Mouse (Mus musculus) midbrain, embryonic 11.5 days (tissue): ENCODE measurements at regions not wholly inside any gene's neighbourhood (a gene's known extent, or its start where the extent isn't known, plus 50 kb on each side); places are given as distances from the start of the nearest gene placed in this dataset.

Experiments
- ATAC-seq: fragments of 200-750 bp; cut with Nextera tagmentation; 2 replicates; pipeline ENCODE4 v1.8.0; 2017; ENCODE audit warnings: moderate TSS enrichment, moderate library complexity; ENCODE audit not compliant: low FRiP score
- DNase-seq: peaks from one replicate; pipeline ENCODE4 v3.0.0; 2015; ENCODE audit warnings: low spot score; ENCODE audit errors: missing footprints
- H3K27ac ChIP-seq: fragments of 300-500 bp; sonication (generic); 2 replicates; pipeline ENCODE4 v1.5.1; 2014; ENCODE audit warnings: low read depth, low read length
- H3K27me3 ChIP-seq: fragments of 300-500 bp; sonication (generic); 2 replicates; pipeline ENCODE4 v1.6.1; 2014; ENCODE audit warnings: mild to moderate bottlenecking, low read length, moderate library complexity, mixed read lengths; ENCODE audit not compliant: control insufficient read depth, insufficient read depth
- H3K36me3 ChIP-seq: fragments of 300-500 bp; sonication (generic); 2 replicates; pipeline ENCODE4 v1.6.1; 2014; ENCODE audit warnings: mild to moderate bottlenecking, low read length, moderate library complexity, mixed read lengths; ENCODE audit not compliant: control insufficient read depth, insufficient read depth
- H3K4me1 ChIP-seq: fragments of 300-500 bp; sonication (generic); 2 replicates; pipeline ENCODE4 v1.6.1; 2014; ENCODE audit warnings: low read length; ENCODE audit not compliant: control insufficient read depth, insufficient read depth
- H3K4me2 ChIP-seq: fragments of 300-500 bp; sonication (generic); 2 replicates; pipeline ENCODE4 v1.6.1; 2014; ENCODE audit warnings: mild to moderate bottlenecking, moderate library complexity
- H3K4me3 ChIP-seq: fragments of 300-500 bp; sonication (generic); 2 replicates; pipeline ENCODE4 v1.5.1; 2014; ENCODE audit warnings: low read depth, low read length
- H3K9ac ChIP-seq: fragments of 300-500 bp; sonication (generic); 2 replicates; pipeline ENCODE4 v1.6.1; 2014; ENCODE audit warnings: low read length
- H3K9me3 ChIP-seq: fragments of 300-500 bp; sonication (generic); 2 replicates; pipeline ENCODE4 v1.6.1; 2016; ENCODE audit warnings: low read length; ENCODE audit not compliant: control insufficient read depth
- WGBS: fragments of 180-500 bp; shearing (Covaris S2); extraction: QIAGEN DNeasy Blood & Tissue Kit; methylation state at CpG from one replicate; pipeline ENCODE4 v1.1.7; 2014; 5-methylcytosine and 5-hydroxymethylcytosine counted together

GRCm38 (mm10) chr13:114643521-114643920 is 174.5 kb upstream of the Mocs2 start:
- H3K9me3 ChIP-seq = no peaks in the 10 kb centered on the region
- H3K27ac ChIP-seq = no peak overlapping the region
- H3K27me3 ChIP-seq = no peaks in the 10 kb centered on the region
- no peaks in the 10 kb centered on the region for H3K36me3 ChIP-seq
- H3K9ac ChIP-seq = no peak overlapping the region
- no peak overlapping the region for H3K4me2 ChIP-seq
- no peak for ATAC-seq
- DNase-seq = peak; percentile 89
- H3K4me1 ChIP-seq = peaks cover 8% of the 10 kb centered on the region
- H3K4me3 ChIP-seq = no peak overlapping the region
- WGBS = 39% methylated on average over 11 of the region's 11 CpGs

GRCm38 (mm10) chr13:114654267-114654666 is 163.8 kb upstream of the Mocs2 start:
- no peak for ATAC-seq
- Histone ChIP-seq H3K4me1 (no peaks in the 10 kb centered on the region), H3K27me3 (no peaks in the 10 kb centered on the region), H3K27ac (no peak overlapping the region), H3K4me2 (no peak overlapping the region), H3K36me3 (no peaks in the 10 kb centered on the region), H3K4me3 (no peak overlapping the region), H3K9ac (no peak overlapping the region), H3K9me3 (no peaks in the 10 kb centered on the region)
- 93% methylated on average over 7 of the region's 7 CpGs for WGBS
- DNase-seq = no peak

GRCm38 (mm10) chr13:114654953-114655586 is 163.0 kb upstream of the Mocs2 start:
- no peak for ATAC-seq
- Histone ChIP-seq H3K9me3 (no peaks in the 10 kb centered on the region), H3K27ac (no peak overlapping the region), H3K9ac (no peak overlapping the region), H3K4me3 (no peak overlapping the region), H3K4me1 (no peaks in the 10 kb centered on the region), H3K36me3 (no peaks in the 10 kb centered on the region), H3K27me3 (no peaks in the 10 kb centered on the region), H3K4me2 (no peak overlapping the region)
- DNase-seq = no peak
- 85% methylated on average over 4 of the region's 4 CpGs for WGBS

DNA sequence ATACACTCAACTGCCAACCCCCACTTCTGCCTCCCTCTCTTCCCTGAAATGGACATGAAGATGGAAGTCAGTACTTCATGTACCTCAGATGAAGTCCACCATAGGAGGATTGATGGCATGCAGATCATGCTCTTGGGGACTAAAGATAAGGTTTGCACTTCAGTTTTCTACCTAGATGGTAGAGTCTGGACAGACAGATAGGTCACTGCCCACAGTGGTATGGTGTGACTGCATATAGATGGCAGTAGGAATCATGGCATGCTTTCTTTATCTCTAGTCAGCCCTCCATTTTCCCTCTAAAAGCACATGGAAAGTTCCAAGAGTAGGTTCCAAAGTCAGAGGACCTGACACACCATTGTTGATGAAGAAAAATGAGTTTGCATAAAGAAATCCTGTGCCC is 145.6 kb upstream of the Mocs2 start:
- H3K9me3 ChIP-seq = no peaks in the 10 kb centered on the region
- no peak for DNase-seq
- no peak overlapping the region for H3K4me3 ChIP-seq
- H3K27ac ChIP-seq = no peak overlapping the region
- H3K36me3 ChIP-seq = no peaks in the 10 kb centered on the region
- H3K4me2 ChIP-seq = no peak overlapping the region
- no peaks in the 10 kb centered on the region for H3K27me3 ChIP-seq
- no peaks in the 10 kb centered on the region for H3K4me1 ChIP-seq
- H3K9ac ChIP-seq = no peak overlapping the region
- no peak for ATAC-seq

- H3K27ac ChIP-seq = no peak overlapping the region
- H3K9me3 ChIP-seq = no peaks in the 10 kb centered on the region
- H3K36me3 ChIP-seq = no peaks in the 10 kb centered on the region
- ATAC-seq (no peak), DNase-seq (no peak)
- no peaks in the 10 kb centered on the region for H3K4me1 ChIP-seq
- 86% methylated on average over 5 of the region's 5 CpGs for WGBS
- H3K4me3 ChIP-seq = no peak overlapping the region
- H3K9ac ChIP-seq = no peak overlapping the region
- no peaks in the 10 kb centered on the region for H3K27me3 ChIP-seq
- no peak overlapping the region for H3K4me2 ChIP-seq
Observed at GRCm38 (mm10) chr13:114679703-114680378, 138.2 kb upstream of the Mocs2 start.

GRCm38 (mm10) chr13:114680379-114680733 is 137.7 kb upstream of the Mocs2 start:
- Histone ChIP-seq H3K27ac (no peak overlapping the region), H3K4me3 (no peak overlapping the region), H3K27me3 (no peaks in the 10 kb centered on the region), H3K9me3 (no peaks in the 10 kb centered on the region), H3K9ac (no peak overlapping the region), H3K36me3 (no peaks in the 10 kb centered on the region), H3K4me1 (no peaks in the 10 kb centered on the region), H3K4me2 (no peak overlapping the region)
- no peak for ATAC-seq
- 87% methylated on average over 9 of the region's 9 CpGs for WGBS
- DNase-seq = no peak

DNA sequence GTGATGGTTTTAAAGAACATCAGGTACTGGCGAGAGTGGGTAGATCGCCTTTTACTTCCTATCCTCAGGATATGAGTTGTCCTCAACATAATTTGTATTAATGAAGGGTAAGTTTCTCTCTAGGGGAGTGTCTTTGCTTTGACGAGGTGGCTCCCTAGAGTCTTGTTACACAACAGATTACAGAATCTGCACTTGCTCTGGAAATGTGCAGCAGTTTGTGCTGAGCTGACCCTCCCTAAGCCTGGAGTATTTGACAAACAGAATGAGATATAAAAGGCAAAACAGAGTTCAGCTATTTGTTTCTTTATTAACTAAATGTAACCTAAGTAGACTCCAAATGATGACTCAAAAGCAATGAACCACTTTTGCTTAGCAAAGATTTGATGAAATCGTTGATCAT is 136.8 kb upstream of the Mocs2 start:
- WGBS = 83% methylated on average over 4 of the region's 4 CpGs

GRCm38 (mm10) chr13:114681887-114682286 is 136.1 kb upstream of the Mocs2 start:
- H3K4me1 ChIP-seq = no peaks in the 10 kb centered on the region
- no peaks in the 10 kb centered on the region for H3K27me3 ChIP-seq
- DNase-seq (no peak), ATAC-seq (no peak)
- H3K36me3 ChIP-seq = no peaks in the 10 kb centered on the region
- no peak overlapping the region for H3K9ac ChIP-seq
- no peak overlapping the region for H3K4me3 ChIP-seq
- no peaks in the 10 kb centered on the region for H3K9me3 ChIP-seq
- H3K27ac ChIP-seq = no peak overlapping the region
- no peak overlapping the region for H3K4me2 ChIP-seq
- 83% methylated on average over 4 of the region's 4 CpGs for WGBS

More for the DNA sequence above, 136.8 kb upstream of the Mocs2 start:
- Histone ChIP-seq H3K27ac (no peak overlapping the region), H3K9me3 (no peaks in the 10 kb centered on the region), H3K36me3 (no peaks in the 10 kb centered on the region), H3K4me1 (no peaks in the 10 kb centered on the region), H3K9ac (no peak overlapping the region), H3K27me3 (no peaks in the 10 kb centered on the region), H3K4me3 (no peak overlapping the region), H3K4me2 (no peak overlapping the region)
- ATAC-seq (no peak), DNase-seq (no peak)

GRCm38 (mm10) chr13:114682891-114683290 is 135.1 kb upstream of the Mocs2 start:
- Histone ChIP-seq H3K4me2 (no peak overlapping the region), H3K36me3 (no peaks in the 10 kb centered on the region), H3K4me1 (no peaks in the 10 kb centered on the region), H3K9ac (no peak overlapping the region), H3K9me3 (no peaks in the 10 kb centered on the region), H3K27ac (no peak overlapping the region), H3K27me3 (no peaks in the 10 kb centered on the region), H3K4me3 (no peak overlapping the region)
- ATAC-seq (no peak), DNase-seq (no peak)
- WGBS = 95% methylated on average over 5 of the region's 5 CpGs
